Mouse (Mus musculus) splenic B cell, adult 2 months (primary cell): ENCODE data around the gene Tpbpb.
"Not testable (repeated sequence)": the region's sequence is repeated elsewhere in the genome, so short reads cannot be mapped to it uniquely, and the experiment has no call there.

Source experiments
- DNase-seq: peaks from one replicate; pipeline ENCODE4 v3.0.0-alpha.2; 2011; ENCODE audit warnings: low read depth, low spot score
- H3K27me3 ChIP-seq: 2 replicates; pipeline ENCODE4 v1.6.1; 2012; ENCODE audit warnings: mild to moderate bottlenecking, low read length, moderate library complexity, mixed read lengths; ENCODE audit not compliant: control insufficient read depth, poor library complexity, insufficient read depth, severe bottlenecking
- H3K36me3 ChIP-seq: 2 replicates; pipeline ENCODE4 v1.6.1; 2012; ENCODE audit warnings: mild to moderate bottlenecking, low read length, moderate library complexity, mixed read lengths; ENCODE audit not compliant: control insufficient read depth, poor library complexity, insufficient read depth, severe bottlenecking

The Tpbpb gene

DNA sequence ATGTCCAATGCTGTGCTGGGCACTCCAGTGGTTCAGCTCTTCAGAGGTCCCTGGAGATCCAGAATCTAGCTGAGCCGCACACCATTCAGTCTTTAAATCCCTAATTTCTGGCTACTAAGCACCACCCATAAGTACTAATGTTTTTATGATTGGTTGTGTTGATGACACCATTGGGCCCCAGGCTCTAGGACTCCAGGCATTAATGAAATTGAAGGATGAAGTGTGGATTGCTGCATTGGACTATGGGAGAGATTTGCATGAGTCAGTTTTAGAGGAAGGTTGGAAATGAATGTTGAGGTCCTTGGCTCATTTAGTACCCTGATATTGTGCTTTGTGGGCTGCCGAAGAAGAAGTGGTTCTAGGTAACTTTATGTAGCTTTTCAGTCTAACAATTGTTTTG lies at the start of gene Tpbpb:
Tpbpb (minus strand) TSS at position 101 of the 400 bp plus-strand sequence.
- not testable (repeated sequence) for H3K27me3 ChIP-seq, DNase-seq, H3K36me3 ChIP-seq

DNA sequence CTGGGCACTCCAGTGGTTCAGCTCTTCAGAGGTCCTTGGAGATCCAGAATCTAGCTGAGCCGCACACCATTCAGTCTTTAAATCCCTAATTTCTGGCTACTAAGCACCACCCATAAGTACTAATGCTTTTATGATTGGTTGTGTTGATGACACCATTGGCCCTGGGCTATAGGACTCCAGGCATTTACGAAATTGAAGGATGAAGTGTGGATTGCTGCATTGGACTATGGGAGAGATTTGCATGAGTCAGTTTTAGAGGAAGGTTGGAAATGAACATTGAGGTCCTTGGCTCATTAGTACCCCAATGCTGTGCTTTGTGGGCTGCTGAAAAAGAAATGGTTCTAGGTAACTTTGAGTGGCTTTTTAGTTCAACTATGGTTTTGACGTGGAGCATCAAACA lies 37.2 kb upstream of the Tpbpb start, which contains the start of gene Tpbpa:
Tpbpa (minus strand) TSS at position 101 of the 400 bp plus-strand sequence.
- not testable (repeated sequence) for H3K27me3 ChIP-seq, H3K36me3 ChIP-seq, DNase-seq

DNA sequence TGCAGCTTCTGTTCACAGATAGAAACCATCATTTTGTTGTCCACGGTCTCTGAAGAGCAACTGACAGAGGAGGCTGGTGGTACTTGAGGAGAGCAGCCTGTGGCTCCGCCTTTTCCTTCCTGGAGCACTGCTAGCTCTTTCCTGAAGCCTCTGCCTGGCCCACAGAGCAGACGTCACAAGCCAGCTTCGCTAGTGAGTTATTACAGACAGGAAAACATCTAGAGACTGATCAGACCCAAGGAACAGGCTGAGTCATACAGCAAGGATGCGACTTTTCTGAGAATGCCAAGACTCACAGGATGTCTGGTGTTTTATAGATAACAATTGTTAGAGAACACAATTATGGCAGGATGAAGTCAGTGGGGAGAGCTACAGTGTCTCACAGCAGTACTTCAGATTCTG lies 31.8 kb upstream of the Tpbpb start, which contains the start of the genes Gm49391 and Ctla2a:
Gm49391 (minus strand) TSS at position 72 of the 402 bp plus-strand sequence.
Ctla2a (minus strand) TSS at position 126 of the 402 bp plus-strand sequence.
- H3K27me3 ChIP-seq = no peaks in the 10 kb centered on the region
- no peaks in the 10 kb centered on the region for H3K36me3 ChIP-seq
- no peak for DNase-seq

DNA sequence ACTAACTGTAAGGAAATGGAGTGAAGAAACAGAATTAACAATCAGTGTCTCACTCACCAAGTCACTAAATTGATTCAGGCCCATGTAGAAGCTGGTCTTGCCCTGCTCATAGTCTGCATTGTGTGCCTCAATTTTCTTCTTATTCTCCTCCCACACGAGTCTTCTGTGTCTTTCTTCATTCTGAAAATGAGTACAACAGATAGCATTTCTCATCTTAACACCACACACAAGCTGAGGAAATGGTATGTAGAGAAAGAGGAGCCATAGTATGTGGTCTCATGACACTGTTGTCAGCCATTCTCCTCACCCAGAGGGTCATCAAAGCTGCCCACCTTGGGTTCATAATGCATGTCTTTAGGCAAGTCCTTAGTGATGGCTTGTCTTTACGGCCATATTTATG lies 30.8 kb upstream of the Tpbpb start, which contains the start of gene Gm49393:
Gm49393 (minus strand) TSS at position 101 of the 400 bp plus-strand sequence.
- not testable (repeated sequence) for DNase-seq

GRCm38 (mm10) chr13:60897328-60897727 lies 7.4 kb downstream of the Tpbpb start, which contains the start of gene Ctla2b:
TSS of gene Ctla2b (minus strand) at chr13:60897447.
- no peaks in the 10 kb centered on the region for H3K36me3 ChIP-seq
- no peaks in the 10 kb centered on the region for H3K27me3 ChIP-seq
- DNase-seq = no peak

More for the DNA sequence above, 30.8 kb upstream of the Tpbpb start, which contains the start of gene Gm49393:
- H3K27me3 ChIP-seq, H3K36me3 ChIP-seq: not testable (repeated sequence)

DNA sequence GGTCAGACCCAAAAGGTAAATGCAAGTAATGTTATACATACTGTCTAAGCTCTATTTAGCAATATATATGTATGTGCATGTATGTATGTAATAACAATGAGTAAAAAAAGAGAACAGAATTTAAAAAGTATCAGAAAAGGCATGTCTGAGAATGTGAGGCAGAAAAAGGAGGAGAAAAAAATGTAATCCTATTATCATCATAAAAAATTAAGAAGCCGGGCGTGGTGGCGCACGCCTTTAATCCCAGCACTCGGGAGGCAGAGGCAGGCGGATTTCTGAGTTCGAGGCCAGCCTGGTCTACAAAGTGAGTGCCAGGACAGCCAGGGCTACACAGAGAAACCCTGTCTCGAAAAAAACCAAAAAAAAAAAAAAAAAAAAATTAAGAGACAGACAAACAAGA lies 7.9 kb downstream of the Tpbpb start, which contains the start of gene Gm49392:
Gm49392 (minus strand) TSS at position 101 of the 400 bp plus-strand sequence.
- H3K36me3 ChIP-seq, H3K27me3 ChIP-seq, DNase-seq: not testable (repeated sequence)

- DNase-seq = no peak
- no peaks in the 10 kb centered on the region for H3K36me3 ChIP-seq
- no peaks in the 10 kb centered on the region for H3K27me3 ChIP-seq
These were observed 9.1 kb downstream of the Tpbpb start for GRCm38 (mm10) chr13:60895406-60896160.

DNA sequence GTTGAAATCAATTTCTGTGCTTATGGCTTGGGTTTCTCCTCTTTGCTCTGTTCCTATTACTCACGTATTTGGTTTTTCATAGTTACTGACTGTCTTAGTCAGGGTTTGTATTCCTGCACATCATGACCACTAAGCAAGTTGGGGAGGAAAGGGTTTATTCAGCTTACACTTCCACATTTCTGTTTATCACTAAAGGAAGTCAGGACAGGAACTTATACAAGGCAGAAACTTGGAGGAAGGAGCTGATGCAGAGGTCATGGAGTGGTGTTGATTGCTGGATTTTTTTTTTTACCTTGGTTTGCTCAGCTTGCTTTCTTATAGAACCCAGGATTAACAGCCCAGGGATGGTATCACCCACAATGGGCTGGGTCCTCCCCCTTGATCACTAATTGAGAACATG lies 12.4 kb downstream of the Tpbpb start:
- H3K36me3 ChIP-seq = no peaks in the 10 kb centered on the region
- no peak for DNase-seq
- no peaks in the 10 kb centered on the region for H3K27me3 ChIP-seq

- Histone ChIP-seq H3K27me3 (no peaks in the 10 kb centered on the region), H3K36me3 (no peaks in the 10 kb centered on the region)
- no peak for DNase-seq
These were observed 40.4 kb downstream of the Tpbpb start, which contains the start of gene 4930486L24Rik for GRCm38 (mm10) chr13:60864281-60864680. TSS of gene 4930486L24Rik (minus strand) at chr13:60864475.
